Mouse (Mus musculus): ENCODE measurements around the gene Notch2. TPM values are rescaled to one million over a fixed set of nuclear protein-coding genes. Genes with fewer than 3 reads are reported as not detected.

Notch2 gene
- total and polyA plus RNA-seq, 3 experiments = 3.3 to 11.3 (median 11.1) TPM

DNA sequence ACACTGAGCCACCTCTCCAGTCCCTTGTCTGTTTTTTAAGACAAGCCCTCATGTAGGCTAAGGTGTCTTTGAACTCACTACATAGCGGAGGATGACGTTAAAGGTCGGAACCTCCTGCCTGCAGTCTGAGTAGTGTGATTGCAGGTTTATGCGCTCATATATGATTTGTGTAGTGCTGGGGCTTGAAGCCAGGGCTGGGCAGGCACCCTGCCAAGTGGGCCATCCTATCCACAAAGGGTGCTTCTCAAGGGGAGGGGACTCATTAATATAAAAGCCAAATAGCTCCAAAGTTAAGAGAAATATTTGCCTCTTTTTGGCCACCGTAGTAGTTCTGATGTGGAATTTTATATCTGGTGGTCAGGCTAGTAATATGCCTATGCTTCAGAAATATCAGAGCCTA lies 22.8 kb upstream of the Notch2 start:
- dilution Hi-C loops (cut with MboI; ENCODE audit: extremely low pct_ligation_motif_present, extremely low pct_unique_long_range_greater_than_20kb, low sequenced_read_pairs) = no loop called here
- no peak for DNase-seq (ENCODE audit: extremely low read depth)

GRCm38 (mm10) chr3:97992289-97992688 lies 21.0 kb upstream of the Notch2 start:
- H3K27me3 ChIP-seq (replicated peaks) = no peaks in the 10 kb centered on the region
- peaks cover 4 to 48% of the 10 kb centered on the region in 2 experiments for H3K4me1 ChIP-seq (ENCODE audit: control insufficient read depth in 1 of 2, insufficient read depth in 2 of 2)
- 0 out of 2 replicates have a peak, but pooled peaks have one; percentile 8 for TF ChIP-seq ZNF384 (IDR thresholded peaks at IDR 0.05; ENCODE audit: low read depth, low read length)
- no peak for TF ChIP-seq ZMIZ1 (IDR thresholded peaks at IDR 0.05; ENCODE audit: low read depth, low read length)
- H3K4me3 ChIP-seq (replicated peaks in 1 of 3; ENCODE audit: low read depth in 2 of 3, low read length in 2 of 3, poor library complexity in 1 of 3) = no peak overlapping the region
- no peak for DNase-seq (ENCODE audit: extremely low read depth)
- H3K36me3 ChIP-seq (replicated peaks in 1 of 2; ENCODE audit: control insufficient read depth in 1 of 2, insufficient read depth in 1 of 2, low read length in 1 of 2) = no peaks in the 10 kb centered on the region
- H3K79me2 ChIP-seq (replicated peaks; ENCODE audit: control insufficient read depth, extremely low read depth, insufficient read depth, poor library complexity, severe bottlenecking) = no peaks in the 10 kb centered on the region
- in situ Hi-C loops (cut with MboI; ENCODE audit: low pct_ligation_motif_present, low pct_unique_long_range_greater_than_20kb, low sequenced_read_pairs) (no loop called here), dilution Hi-C loops (cut with MboI; ENCODE audit: extremely low pct_ligation_motif_present, extremely low pct_unique_long_range_greater_than_20kb, low sequenced_read_pairs) (no loop called here)
- H3K9me3 ChIP-seq (replicated peaks; ENCODE audit: low read length) = no peaks in the 10 kb centered on the region
- H3K27ac ChIP-seq (ENCODE audit: insufficient read depth, low read depth) = no peak overlapping the region
- no peak overlapping the region for H3K4me2 ChIP-seq (ENCODE audit: insufficient read depth, low read depth, poor library complexity, severe bottlenecking)
- H3K9ac ChIP-seq (ENCODE audit: insufficient read depth, low read depth) = no peak overlapping the region

More for the DNA sequence above, 22.8 kb upstream of the Notch2 start:
- in situ Hi-C loops (cut with MboI; ENCODE audit: low pct_ligation_motif_present, low pct_unique_long_range_greater_than_20kb, low sequenced_read_pairs) = no loop called here
- H3K4me2 ChIP-seq (ENCODE audit: insufficient read depth, low read depth, poor library complexity, severe bottlenecking) = no peak overlapping the region
- TF ChIP-seq NRF1 (IDR thresholded peaks at IDR 0.05; ENCODE audit: low read depth, low read length) (no peak), RCOR1 (conservative IDR thresholded peaks at IDR 0.05; ENCODE audit: low read depth, low read length) (no peak), PAX5 (IDR thresholded peaks at IDR 0.05; ENCODE audit: low read length) (no peak), POLR2AphosphoS2 (IDR thresholded peaks at IDR 0.05; ENCODE audit: low read depth, low read length) (no peak)
- no peaks in the 10 kb centered on the region for H3K36me3 ChIP-seq (replicated peaks in 1 of 2; ENCODE audit: control insufficient read depth in 1 of 2, insufficient read depth in 1 of 2, low read length in 1 of 2)
- H3K27me3 ChIP-seq (replicated peaks) = no peaks in the 10 kb centered on the region
- no peak overlapping the region for H3K4me3 ChIP-seq (replicated peaks in 1 of 3; ENCODE audit: low read depth in 2 of 3, low read length in 2 of 3, poor library complexity in 1 of 3)
- no peaks in the 10 kb centered on the region for H3K9me3 ChIP-seq (replicated peaks; ENCODE audit: low read length)
- no peak overlapping the region for H3K27ac ChIP-seq (ENCODE audit: insufficient read depth, low read depth)
- H3K9ac ChIP-seq (ENCODE audit: insufficient read depth, low read depth) = no peak overlapping the region
- H3K4me1 ChIP-seq (ENCODE audit: control insufficient read depth in 1 of 2, insufficient read depth in 2 of 2) = peaks cover 4 to 52% of the 10 kb centered on the region in 2 experiments
- no peaks in the 10 kb centered on the region for H3K79me2 ChIP-seq (replicated peaks; ENCODE audit: control insufficient read depth, extremely low read depth, insufficient read depth, poor library complexity, severe bottlenecking)

DNA sequence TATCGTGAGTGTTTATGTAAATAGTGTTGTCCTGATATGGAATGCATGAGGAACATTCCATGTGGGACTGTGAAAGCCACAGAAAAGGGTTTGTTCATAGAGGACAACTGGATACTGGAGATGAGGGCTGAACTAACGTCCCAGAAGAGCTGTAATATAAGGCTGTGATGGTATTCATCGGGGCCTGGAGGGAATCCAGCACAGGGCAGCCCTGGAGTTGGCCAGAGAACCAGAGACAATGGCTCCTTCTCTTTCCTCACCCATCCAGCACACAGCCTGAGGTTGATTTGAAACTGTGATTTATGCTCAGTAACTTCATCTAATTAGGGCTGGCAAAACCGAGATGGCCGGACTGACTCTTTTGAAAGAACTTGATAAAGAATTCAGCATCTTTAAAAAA lies 20.1 kb upstream of the Notch2 start:
- TF ChIP-seq MXI1 (IDR thresholded peaks at IDR 0.05; ENCODE audit: low read depth, low read length) = no peak
- no peak for TF ChIP-seq RCOR1 (conservative IDR thresholded peaks at IDR 0.05; ENCODE audit: low read depth, low read length)
- TF ChIP-seq BHLHE40 (IDR thresholded peaks at IDR 0.05; ENCODE audit: low read depth, low read length) = no peak
- no peak for TF ChIP-seq MAX (IDR thresholded peaks at IDR 0.05; ENCODE audit: low read length)
- no peak for TF ChIP-seq ZKSCAN1 (IDR thresholded peaks at IDR 0.05; ENCODE audit: borderline replicate concordance, low read depth, low read length)
- no peak for TF ChIP-seq POLR2A (IDR thresholded peaks at IDR 0.05; ENCODE audit: low read depth, low read length)
- no peak for TF ChIP-seq TBP (conservative IDR thresholded peaks at IDR 0.05; ENCODE audit: low read depth, low read length)
- no peak for TF ChIP-seq MAFK (IDR thresholded peaks at IDR 0.05; ENCODE audit: insufficient replicate concordance, low read length)
- no peak for TF ChIP-seq EP300 (IDR thresholded peaks at IDR 0.05; ENCODE audit: low read length)
- TF ChIP-seq USF1 (IDR thresholded peaks at IDR 0.05; ENCODE audit: low read depth, low read length) = no peak
- TF ChIP-seq CHD2 (IDR thresholded peaks at IDR 0.05; ENCODE audit: low read length) = no peak
- no peak for TF ChIP-seq NELFE (IDR thresholded peaks at IDR 0.05; ENCODE audit: low read depth, low read length)
- DNase-seq (ENCODE audit: extremely low read depth) = no peak
- Histone ChIP-seq H3K9ac (ENCODE audit: insufficient read depth, low read depth) (no peak overlapping the region), H3K9me3 (replicated peaks; ENCODE audit: low read length) (no peaks in the 10 kb centered on the region), H3K79me2 (replicated peaks; ENCODE audit: control insufficient read depth, extremely low read depth, insufficient read depth, poor library complexity, severe bottlenecking) (no peaks in the 10 kb centered on the region), H3K4me2 (ENCODE audit: insufficient read depth, low read depth, poor library complexity, severe bottlenecking) (no peak overlapping the region), H3K4me3 (replicated peaks in 1 of 3; ENCODE audit: low read depth in 2 of 3, low read length in 2 of 3, poor library complexity in 1 of 3) (no peak overlapping the region), H3K27me3 (replicated peaks) (no peaks in the 10 kb centered on the region), H3K36me3 (replicated peaks in 1 of 2; ENCODE audit: control insufficient read depth in 1 of 2, insufficient read depth in 1 of 2, low read length in 1 of 2) (no peaks in the 10 kb centered on the region), H3K4me1 (ENCODE audit: control insufficient read depth in 1 of 2, insufficient read depth in 2 of 2) (peaks cover 4 to 46% of the 10 kb centered on the region in 2 experiments), H3K27ac (ENCODE audit: insufficient read depth, low read depth) (no peak overlapping the region)
- in situ Hi-C loops (cut with MboI; ENCODE audit: low pct_ligation_motif_present, low pct_unique_long_range_greater_than_20kb, low sequenced_read_pairs) = no loop called here
- dilution Hi-C loops (cut with MboI; ENCODE audit: extremely low pct_ligation_motif_present, extremely low pct_unique_long_range_greater_than_20kb, low sequenced_read_pairs) = no loop called here

All from CH12.LX (cell line).